Mouse (Mus musculus) lung, postnatal 14 days (tissue): ENCODE data around the gene Sp100.

ENCODE experiments used
- DNase-seq: peaks from one replicate; pipeline ENCODE4 v3.0.0; 2021

Gene Sp100

DNA sequence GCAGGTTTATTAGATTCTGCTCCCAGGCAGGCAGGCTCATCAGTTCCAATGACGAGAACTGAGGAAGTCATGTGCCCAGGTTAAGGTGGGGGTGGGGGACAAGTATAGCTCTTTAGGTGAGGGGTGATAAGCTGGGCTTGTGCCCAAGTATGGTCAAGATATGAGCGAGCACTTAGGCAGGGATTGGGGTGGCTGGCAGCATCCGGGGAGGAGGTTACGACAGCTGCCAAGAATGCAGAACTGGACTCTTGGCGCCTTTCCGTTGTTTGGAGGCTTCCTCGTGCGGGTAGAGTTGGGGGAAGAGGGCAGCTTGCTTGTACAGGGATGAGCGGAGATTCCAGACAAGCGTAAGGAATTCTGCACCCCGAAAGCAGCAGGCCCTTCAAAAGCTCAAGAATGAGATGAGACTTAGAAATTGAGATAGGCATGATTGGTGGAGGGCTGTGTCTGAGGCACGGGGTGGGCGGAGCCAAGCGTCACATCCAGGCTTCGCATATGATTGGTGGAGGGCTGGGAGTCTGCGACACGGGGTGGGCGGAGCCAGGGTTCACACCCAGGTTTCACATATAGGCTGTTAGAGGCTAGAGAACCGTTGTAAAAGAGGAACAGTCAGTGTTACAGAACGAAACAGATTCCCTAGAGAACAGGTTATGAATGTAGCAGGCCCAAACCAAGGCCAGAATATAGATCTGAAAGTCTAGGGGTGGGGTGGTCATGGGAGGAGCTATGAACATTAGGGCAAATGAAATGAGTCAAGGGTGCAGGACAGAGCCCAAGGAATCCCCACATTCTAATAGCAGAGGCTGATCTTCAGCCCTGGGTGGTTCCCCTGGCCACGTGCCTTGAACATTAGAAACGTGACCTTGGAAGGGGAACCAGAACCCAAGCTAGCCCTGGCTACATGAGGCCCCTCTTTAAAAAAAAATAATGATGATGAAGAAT lies 53.7 kb downstream of the Sp100 start:
- DNase-seq, result peak; percentile 84

DNA sequence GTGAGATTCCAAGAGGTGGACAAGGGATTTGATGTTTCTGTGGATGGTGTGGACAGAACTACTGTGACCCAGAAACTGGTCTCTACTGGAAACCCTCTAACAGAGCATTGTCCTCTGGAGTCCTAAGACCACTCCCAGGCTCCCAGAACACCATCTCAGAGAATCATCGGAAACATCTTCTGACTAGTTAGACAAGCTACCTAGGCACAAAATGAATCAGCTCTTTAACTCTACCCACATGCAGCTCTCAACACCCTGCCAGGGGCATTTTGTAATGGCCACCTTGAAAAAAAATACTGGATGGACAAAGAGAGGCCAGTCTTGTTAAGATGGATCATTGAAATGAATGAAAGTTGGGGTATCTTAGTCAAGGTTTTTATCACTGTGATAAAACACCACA lies 55.8 kb downstream of the Sp100 start:
- DNase-seq, result no peak

- DNase-seq, result no peak
These were observed 57.0 kb downstream of the Sp100 start for GRCm38 (mm10) chr1:85706754-85707153.

DNA sequence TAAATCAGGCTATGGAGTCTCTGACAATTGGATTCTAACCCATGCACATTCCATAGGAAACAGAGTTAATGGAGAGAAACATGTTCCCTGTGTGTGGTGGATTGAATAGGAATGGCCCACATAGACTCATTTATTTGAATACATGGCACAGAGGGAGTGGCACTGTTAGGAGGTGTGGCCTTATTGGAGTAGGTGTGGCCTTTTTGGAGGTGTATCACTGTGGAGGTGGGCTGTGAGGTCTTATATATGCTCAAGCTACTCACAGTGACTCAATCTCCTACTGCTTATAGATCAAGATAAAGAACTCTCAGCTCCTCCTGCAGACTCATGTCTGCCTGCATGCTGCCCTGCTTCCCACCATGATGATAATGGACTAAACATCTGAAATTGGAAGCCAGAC lies 64.7 kb downstream of the Sp100 start:
- no peak for DNase-seq

- no peak for DNase-seq
These were observed 66.7 kb downstream of the Sp100 start for GRCm38 (mm10) chr1:85716447-85717027.

GRCm38 (mm10) chr1:85719049-85719448 lies 69.3 kb downstream of the Sp100 start:
- no peak for DNase-seq

DNA sequence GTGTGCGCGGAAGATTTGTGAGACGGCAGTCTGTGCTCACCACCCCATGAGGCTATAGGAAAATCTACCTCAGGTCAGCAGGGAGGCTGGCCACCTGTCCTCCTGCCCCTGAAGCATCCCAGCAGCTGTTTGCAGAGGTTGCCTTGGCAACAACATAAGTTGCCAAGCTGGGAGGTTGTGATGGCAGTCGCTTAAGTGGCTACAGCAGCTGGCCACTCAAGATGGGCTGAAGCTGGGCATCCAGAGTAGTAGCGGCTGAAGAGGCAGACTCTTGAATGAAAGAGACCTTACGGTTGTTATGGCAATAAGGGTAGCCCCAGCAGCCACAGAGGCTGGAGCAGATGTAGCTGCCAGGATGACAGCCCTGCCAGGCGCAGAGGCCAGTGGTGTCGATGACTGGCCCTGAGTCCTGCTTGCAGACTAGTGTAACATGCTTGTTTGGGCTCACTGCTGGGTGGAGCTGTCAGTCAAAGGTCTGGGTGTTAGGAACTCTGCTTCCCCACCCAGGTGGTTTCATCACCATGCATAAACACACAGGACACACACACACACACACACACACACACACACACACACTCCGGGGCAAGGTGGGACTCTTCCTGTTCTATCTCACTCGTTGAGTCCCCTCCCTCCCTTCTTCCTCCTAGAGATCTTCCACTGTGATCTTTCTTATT lies 70.6 kb downstream of the Sp100 start:
- no peak for DNase-seq

DNA sequence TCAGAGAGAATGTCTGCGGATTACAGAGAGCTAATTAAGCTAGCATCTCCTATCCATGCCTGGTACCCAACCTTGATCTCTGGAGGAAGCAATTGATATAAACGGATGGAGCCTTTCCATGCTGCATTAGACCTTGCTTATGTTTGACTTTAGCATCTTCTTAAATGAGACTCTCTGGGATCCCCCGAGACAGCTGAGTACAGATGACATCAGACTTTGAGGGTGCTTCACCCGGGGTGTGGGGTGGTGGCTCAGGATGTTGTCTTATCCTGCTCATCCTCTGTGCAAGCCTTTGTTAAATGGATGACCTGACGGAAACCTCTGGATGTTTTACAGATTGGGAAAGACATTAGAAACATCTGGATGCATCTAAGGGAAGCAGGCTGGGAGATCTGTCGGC lies 80.7 kb downstream of the Sp100 start:
- DNase-seq, result no peak

DNA sequence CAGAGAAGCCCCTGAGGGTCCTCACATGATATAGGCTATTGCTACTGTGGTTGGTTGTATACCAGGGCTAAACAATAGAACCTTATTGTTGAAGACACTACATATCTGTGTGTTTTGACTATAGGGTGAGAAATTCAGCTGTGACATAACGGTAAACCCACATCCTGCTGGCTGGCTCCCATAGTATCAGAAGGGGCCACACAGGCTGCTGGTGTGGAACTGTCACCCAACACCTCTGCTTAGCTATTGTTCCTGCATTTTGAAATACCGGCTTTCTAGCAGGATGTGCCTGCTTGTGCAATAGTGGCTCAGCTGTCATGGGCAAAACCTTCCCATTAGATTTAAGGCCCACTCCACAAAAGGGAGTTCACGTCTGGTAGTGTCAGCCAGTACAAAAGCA lies 82.8 kb downstream of the Sp100 start:
- no peak for DNase-seq

DNA sequence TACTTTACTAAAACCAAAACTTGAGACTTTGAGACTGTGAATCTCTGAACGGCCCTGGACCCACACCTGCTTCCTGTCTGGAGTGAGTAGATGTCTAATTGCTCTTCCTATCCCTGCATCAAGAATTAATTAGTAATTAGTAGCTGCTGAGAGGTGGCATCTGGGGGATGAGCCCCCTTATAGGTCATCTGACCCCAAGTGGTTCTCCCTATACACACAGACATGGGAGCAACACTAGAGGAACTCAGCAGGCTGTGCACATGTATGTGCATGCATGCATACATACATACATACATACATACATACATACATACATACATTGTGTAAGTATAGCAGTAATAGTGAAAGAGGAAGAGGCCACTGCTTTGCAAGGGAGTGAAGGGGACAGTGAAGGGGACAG lies 84.7 kb downstream of the Sp100 start:
- DNase-seq, result no peak

DNA sequence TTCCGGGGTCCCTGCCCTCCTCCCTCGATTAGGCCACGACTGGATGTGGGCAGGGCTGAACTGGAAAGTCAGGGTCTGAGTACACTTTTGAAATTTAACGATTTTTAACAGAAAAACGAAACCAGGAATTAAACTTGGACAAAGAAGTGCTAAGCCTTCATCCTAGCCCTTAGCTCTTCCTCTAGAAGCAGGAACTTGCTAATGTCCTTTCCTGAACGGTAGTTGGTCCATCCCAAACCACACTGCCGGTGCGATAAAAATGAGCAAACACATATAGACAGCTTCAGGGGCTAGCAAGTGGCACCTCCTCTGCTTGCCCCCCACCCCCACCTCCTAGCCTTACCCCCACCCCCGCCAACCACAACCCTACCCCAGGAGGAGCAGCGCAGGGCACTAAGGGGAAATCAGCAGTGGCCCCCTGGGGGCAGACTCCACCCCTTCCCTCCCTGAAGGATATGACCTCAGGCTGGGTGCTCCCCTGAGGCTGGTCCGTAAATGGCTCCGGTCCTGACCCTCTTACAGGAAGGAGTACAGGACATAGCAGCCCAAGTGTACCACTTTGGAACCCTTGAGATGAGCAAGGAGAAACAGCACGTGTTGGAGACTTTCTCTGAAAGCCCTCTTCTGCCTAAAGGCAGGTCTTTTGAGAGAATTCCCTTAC lies 85.8 kb downstream of the Sp100 start:
- DNase-seq, result peak; percentile 35

DNA sequence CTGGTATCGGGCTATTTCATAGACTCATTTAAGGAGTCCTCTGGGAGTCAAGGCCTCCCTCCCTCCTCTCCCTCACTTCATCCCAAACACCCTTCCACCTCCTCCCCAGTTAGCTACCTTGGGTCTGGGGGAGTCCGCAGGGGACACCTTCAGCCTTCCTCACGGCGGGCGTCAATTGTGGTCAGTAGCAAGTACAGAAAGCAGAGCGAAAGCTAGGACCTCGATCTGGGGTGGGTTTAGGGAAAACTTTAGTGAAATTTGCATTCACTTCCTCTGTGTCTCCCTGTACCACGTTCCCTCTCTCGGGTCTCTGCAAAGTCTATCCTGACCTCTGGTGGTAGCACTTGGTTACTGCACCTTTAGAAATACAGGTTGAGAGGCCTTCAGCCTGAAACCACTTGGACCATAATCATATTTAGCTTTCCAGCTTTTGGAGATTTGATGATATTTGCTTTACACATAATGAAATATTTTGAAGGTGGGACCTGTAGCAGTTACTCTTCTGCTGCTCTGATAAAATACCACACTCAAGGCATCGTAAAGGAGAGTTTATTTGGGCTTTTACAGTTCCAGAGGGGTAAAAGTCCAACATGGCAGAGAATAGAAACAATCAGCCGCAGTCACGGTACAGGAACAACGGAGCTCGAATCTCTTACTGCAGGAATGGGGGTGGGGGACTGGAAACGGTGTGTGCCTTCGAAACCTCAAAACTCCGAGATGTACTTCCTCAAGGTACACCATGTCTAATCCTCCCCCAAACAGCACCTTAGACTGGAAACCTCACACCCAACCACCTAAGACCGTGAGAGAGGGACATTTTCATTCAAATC lies 86.8 kb downstream of the Sp100 start:
- peak; percentile 86 for DNase-seq

DNA sequence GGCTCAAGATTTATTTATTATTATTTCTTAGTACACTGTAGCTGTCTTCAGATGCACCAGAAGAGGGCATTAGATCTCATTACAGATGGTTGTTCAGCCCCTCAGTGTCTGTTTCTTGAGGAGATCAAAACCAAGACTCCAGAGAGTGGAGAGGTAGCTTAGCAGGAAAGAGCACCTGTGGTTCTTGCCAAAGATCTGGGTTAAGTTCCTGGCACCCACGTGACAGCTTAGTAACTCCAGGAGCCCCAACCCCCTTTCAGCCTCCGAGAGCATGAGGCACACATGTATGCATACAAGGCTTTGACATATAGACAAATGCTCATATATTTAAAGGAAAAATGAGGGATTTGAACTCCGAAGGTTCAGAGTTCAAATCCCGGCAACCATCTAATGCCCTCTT lies 89.2 kb downstream of the Sp100 start:
- DNase-seq, result no peak

- no peak for DNase-seq
These were observed 90.0 kb downstream of the Sp100 start for GRCm38 (mm10) chr1:85739819-85740218.

- DNase-seq, result no peak
These were observed 91.1 kb downstream of the Sp100 start for GRCm38 (mm10) chr1:85740923-85741322.

DNA sequence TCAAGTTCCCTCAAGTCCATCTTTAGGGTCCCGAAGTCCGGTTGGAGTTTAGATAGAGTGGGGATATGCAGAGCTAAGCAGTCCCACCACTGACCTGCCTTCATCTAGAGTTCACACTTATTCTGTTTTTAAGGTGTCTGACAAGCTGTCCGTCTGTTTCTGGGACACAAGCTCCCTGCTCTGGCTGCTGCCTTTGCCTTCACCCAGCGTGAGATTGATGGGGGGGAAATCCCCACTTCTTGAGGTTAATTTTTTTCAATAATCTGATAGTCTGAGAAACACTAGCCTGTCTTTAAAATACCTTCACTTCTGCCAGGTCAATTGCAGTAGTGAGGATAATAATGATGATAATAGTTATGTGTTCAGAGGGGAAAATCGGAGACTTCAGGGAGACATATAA lies 92.5 kb downstream of the Sp100 start:
- DNase-seq, result no peak

- DNase-seq, result no peak
These were observed 93.2 kb downstream of the Sp100 start for GRCm38 (mm10) chr1:85742916-85743505.

DNA sequence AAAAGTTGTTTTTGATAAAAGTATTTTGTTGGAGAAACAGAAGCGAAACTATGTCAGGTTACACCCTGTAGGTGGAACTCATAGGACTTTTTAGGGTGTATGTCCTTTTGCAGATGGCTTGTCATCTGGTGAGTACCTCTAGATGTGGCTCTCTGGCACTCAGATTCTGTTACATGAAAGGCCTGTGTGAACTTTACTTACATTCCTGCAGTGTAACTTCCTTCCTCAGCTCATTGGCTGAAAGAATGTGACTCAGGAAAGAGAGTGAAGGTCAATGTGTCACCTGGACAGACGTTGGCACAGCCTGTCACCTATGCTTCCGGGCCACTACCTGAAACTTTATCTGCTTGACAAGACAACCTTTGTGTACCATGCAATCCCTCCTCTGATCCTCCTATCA lies 94.8 kb downstream of the Sp100 start:
- DNase-seq, result no peak

DNA sequence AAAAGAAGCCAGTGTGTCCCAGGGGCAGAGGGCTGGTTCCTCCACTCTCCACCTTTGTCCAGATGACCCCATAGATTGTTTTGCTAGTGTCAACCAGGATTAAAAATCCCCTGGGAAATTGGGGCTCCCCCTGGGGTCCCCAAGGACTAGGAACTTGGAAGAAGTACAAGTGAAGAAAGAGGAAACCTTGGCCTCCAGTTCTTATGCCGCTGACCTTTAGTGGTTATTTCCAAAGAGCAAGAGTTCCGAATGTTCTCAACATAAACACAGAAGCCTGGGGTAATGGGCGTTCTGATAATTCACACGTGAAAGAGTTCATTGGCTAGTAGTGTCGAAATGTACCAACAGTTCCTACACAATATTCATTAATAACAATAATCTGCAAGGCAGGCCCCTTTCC lies 96.7 kb downstream of the Sp100 start:
- no peak for DNase-seq

DNA sequence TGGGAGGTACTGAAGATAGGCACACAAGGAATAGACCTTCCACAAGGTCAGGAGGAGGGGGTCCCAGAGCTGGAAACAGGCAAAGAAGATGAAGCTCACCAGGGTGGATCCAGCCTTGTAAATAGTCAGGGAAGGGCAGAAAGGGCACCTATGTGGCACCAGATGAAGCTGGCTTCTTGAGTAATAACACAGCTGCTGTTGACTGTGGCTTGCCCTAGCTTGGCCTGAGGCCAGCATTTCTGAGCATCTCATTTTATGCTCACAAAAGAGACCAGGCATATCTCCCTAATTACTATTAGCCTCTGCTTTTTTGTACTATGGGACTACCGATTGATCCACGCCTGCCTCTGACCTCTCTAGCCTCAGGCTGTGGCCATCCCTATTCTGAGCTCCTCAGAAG lies 100.0 kb downstream of the Sp100 start:
- no peak for DNase-seq

DNA sequence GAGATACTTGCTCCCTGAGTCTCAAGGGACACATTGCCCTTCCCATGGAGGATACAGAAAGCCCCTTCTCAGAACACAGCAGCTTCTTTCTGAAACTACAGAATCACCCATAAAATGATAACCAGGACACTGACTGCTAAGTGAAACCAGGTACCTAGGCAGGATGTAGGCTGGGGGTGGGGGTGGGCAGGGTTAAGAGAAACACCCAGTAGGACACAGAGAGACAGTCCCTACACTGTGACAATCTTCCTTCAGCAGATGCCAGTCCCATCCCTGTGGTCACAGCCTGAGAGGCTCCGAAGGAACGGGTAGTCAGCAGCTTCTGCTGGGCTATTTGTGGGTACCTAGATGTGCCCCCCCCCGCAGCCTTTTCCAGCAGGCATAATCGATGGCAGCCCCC lies 100.9 kb downstream of the Sp100 start:
- no peak for DNase-seq

- DNase-seq, result peak; percentile 22
These were observed 101.7 kb downstream of the Sp100 start for GRCm38 (mm10) chr1:85751494-85751893.
